Mouse (Mus musculus) hindbrain, embryonic 13.5 days (tissue): ENCODE data around the gene Gm20911. TPM values are rescaled to one million over a fixed set of nuclear protein-coding genes. Genes with fewer than 3 reads are reported as not detected.
"Not testable (repeated sequence)": the region's sequence is repeated elsewhere in the genome, so short reads cannot be mapped to it uniquely, and the experiment has no call there.

Experiments
- ATAC-seq: fragments of 200-750 bp; cut with Nextera tagmentation; 2 replicates; pipeline ENCODE4 v1.8.0; 2017; ENCODE audit warnings: moderate TSS enrichment; ENCODE audit not compliant: low FRiP score
- H3K27ac ChIP-seq: fragments of 300-500 bp; sonication (generic); 2 replicates; pipeline ENCODE4 v1.5.1; 2015; ENCODE audit warnings: inconsistent platforms, mild to moderate bottlenecking, moderate library complexity
- H3K27me3 ChIP-seq: fragments of 300-500 bp; sonication (generic); 2 replicates; pipeline ENCODE4 v1.6.1; 2015; ENCODE audit warnings: mild to moderate bottlenecking, inconsistent platforms
- H3K36me3 ChIP-seq: fragments of 300-500 bp; sonication (generic); 2 replicates; pipeline ENCODE4 v1.6.1; 2015; ENCODE audit warnings: mild to moderate bottlenecking, inconsistent platforms
- H3K4me1 ChIP-seq: fragments of 300-500 bp; sonication (generic); replicated peaks from 2 replicates; pipeline ENCODE4 v1.6.1; 2015; ENCODE audit warnings: inconsistent platforms
- H3K4me2 ChIP-seq: fragments of 300-500 bp; sonication (generic); 2 replicates; pipeline ENCODE4 v1.6.1; 2015; ENCODE audit warnings: inconsistent platforms, mild to moderate bottlenecking, moderate library complexity
- H3K4me3 ChIP-seq: fragments of 300-500 bp; sonication (generic); 2 replicates; pipeline ENCODE4 v1.5.1; 2015; ENCODE audit warnings: mild to moderate bottlenecking, inconsistent platforms
- H3K9ac ChIP-seq: fragments of 300-500 bp; sonication (generic); 2 replicates; pipeline ENCODE4 v1.6.1; 2015; ENCODE audit warnings: mild to moderate bottlenecking, inconsistent platforms
- H3K9me3 ChIP-seq: fragments of 300-500 bp; sonication (generic); 2 replicates; pipeline ENCODE4 v1.6.1; 2016; ENCODE audit warnings: inconsistent platforms
- WGBS: fragments of 180-500 bp; shearing (Covaris S2); methylation state at CpG from one replicate; pipeline ENCODE4 v1.1.7; 2015; 5-methylcytosine and 5-hydroxymethylcytosine counted together
- polyA plus RNA-seq: library from polyadenylated mRNA; unstranded; fragments of >200 nt; fragmentation: Nextera tagmentation; extraction: Ambion mirVana; gene quantifications from 2 replicates; pipeline ENCODE4 v1.2.1, GENCODE M21; 2015

Gene Gm20911
- polyA plus RNA-seq = not detected in 2 replicates

GRCm38 (mm10) chrY:81457707-81458106, at the start of gene Gm20911:
Gene Gm20911 (plus strand): TSS chrY:81458007.
- H3K9me3 ChIP-seq, H3K4me3 ChIP-seq: not testable (repeated sequence)
- no CpG with 5 or more reads among the region's 6 CpGs for WGBS

More at GRCm38 (mm10) chrY:81457707-81458106, at the start of gene Gm20911:
- H3K36me3 ChIP-seq, H3K9ac ChIP-seq, H3K27me3 ChIP-seq, H3K4me1 ChIP-seq, H3K27ac ChIP-seq, H3K4me2 ChIP-seq, ATAC-seq: not testable (repeated sequence)
